Mouse (Mus musculus) liver, embryonic 11.5 days (tissue): ENCODE results near the gene Eif2a. TPM values are rescaled to one million over a fixed set of nuclear protein-coding genes. Genes with fewer than 3 reads are reported as not detected.

ENCODE experiments used
- ATAC-seq: fragments of 200-750 bp; cut with Nextera tagmentation; replicated peaks from 2 replicates; pipeline ENCODE4 v1.8.0; 2017; ENCODE audit warnings: moderate number of reproducible peaks, mild to moderate bottlenecking, moderate TSS enrichment, moderate library complexity; ENCODE audit not compliant: low FRiP score
- DNase-seq: peaks from one replicate; pipeline ENCODE4 v3.0.0-alpha.2; 2017; ENCODE audit warnings: low spot score
- H3K27ac ChIP-seq: fragments of 300-500 bp; sonication (generic); 2 replicates; pipeline ENCODE4 v1.5.1; 2014; ENCODE audit warnings: mild to moderate bottlenecking, low read depth, low read length, control low read depth
- H3K27me3 ChIP-seq: fragments of 300-500 bp; sonication (generic); replicated peaks from 2 replicates; pipeline ENCODE4 v1.6.1; 2014; ENCODE audit warnings: low read length, mixed read lengths; ENCODE audit not compliant: control insufficient read depth, insufficient read depth
- H3K36me3 ChIP-seq: fragments of 300-500 bp; sonication (generic); 2 replicates; pipeline ENCODE4 v1.6.1; 2014; ENCODE audit warnings: mild to moderate bottlenecking, low read length, moderate library complexity, mixed read lengths; ENCODE audit not compliant: control insufficient read depth, insufficient read depth
- H3K4me1 ChIP-seq: fragments of 300-500 bp; sonication (generic); replicated peaks from 2 replicates; pipeline ENCODE4 v1.6.1; 2014; ENCODE audit warnings: low read length, mixed read lengths; ENCODE audit not compliant: control insufficient read depth, insufficient read depth
- H3K4me2 ChIP-seq: fragments of 300-500 bp; sonication (generic); 2 replicates; pipeline ENCODE4 v1.6.1; 2014; ENCODE audit warnings: mild to moderate bottlenecking, control low read depth, moderate library complexity
- H3K4me3 ChIP-seq: fragments of 300-500 bp; sonication (generic); 2 replicates; pipeline ENCODE4 v1.5.1; 2014; ENCODE audit warnings: low read depth, low read length, control low read depth
- H3K9ac ChIP-seq: fragments of 300-500 bp; sonication (generic); 2 replicates; pipeline ENCODE4 v1.6.1; 2014; ENCODE audit warnings: low read depth, low read length, control low read depth
- H3K9me3 ChIP-seq: fragments of 300-500 bp; sonication (generic); 2 replicates; pipeline ENCODE4 v1.6.1; 2016; ENCODE audit warnings: low read length, inconsistent platforms, mixed read lengths; ENCODE audit not compliant: control insufficient read depth
- WGBS: fragments of 180-500 bp; shearing (Covaris S2); extraction: QIAGEN DNeasy Blood & Tissue Kit; methylation state at CpG from one replicate; pipeline ENCODE4 v1.1.7; 2014; 5-methylcytosine and 5-hydroxymethylcytosine counted together
- polyA plus RNA-seq: library from polyadenylated mRNA; unstranded; fragments of >200 nt; fragmentation: Nextera tagmentation; extraction: Ambion mirVana; gene quantifications from 2 replicates; pipeline ENCODE4 v1.2.1, GENCODE M21; 2014

The Eif2a gene
- polyA plus RNA-seq, 1 experiment from 2014 or later = 66.1 TPM

- Histone ChIP-seq H3K27ac (no peak overlapping the region), H3K9me3 (no peaks in the 10 kb centered on the region), H3K36me3 (no peaks in the 10 kb centered on the region), H3K27me3 (no peaks in the 10 kb centered on the region), H3K4me3 (no peak overlapping the region), H3K9ac (no peak overlapping the region), H3K4me2 (no peak overlapping the region), H3K4me1 (0 out of 2 replicates have a peak, but pooled peaks cover 4% of the 10 kb centered on the region)
- 71% methylated on average over 3 of the region's 3 CpGs for WGBS
- no peak for ATAC-seq
- DNase-seq = no peak
Measured at GRCm38 (mm10) chr3:58503720-58504333, 21.8 kb upstream of the Eif2a start.

DNA sequence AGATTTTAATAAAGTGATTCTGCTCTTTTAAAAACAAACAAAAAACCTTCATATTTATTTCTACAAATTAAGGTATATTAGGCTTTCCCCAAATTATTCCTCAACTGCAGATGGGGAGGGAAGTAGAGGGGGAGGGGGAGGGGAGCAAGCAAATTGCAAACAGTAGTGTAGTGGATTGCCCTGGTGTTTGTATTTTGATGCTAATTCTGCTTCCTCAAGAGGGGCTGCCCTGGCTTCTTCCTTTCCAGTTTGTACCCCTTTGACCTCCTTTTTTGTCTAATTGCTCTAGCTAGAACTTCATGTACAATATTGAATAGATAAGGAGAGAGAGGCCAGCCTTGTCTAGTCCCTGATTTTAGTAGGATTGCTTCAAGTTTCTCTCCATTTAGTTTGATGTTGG lies 20.9 kb upstream of the Eif2a start:
- H3K27ac ChIP-seq = no peak overlapping the region
- no peak for ATAC-seq
- H3K4me1 ChIP-seq = 0 out of 2 replicates have a peak, but pooled peaks cover 4% of the 10 kb centered on the region
- H3K36me3 ChIP-seq = no peaks in the 10 kb centered on the region
- H3K4me3 ChIP-seq = no peak overlapping the region
- no peaks in the 10 kb centered on the region for H3K9me3 ChIP-seq
- no peak for DNase-seq
- H3K4me2 ChIP-seq = no peak overlapping the region
- H3K9ac ChIP-seq = no peak overlapping the region
- H3K27me3 ChIP-seq = no peaks in the 10 kb centered on the region

DNA sequence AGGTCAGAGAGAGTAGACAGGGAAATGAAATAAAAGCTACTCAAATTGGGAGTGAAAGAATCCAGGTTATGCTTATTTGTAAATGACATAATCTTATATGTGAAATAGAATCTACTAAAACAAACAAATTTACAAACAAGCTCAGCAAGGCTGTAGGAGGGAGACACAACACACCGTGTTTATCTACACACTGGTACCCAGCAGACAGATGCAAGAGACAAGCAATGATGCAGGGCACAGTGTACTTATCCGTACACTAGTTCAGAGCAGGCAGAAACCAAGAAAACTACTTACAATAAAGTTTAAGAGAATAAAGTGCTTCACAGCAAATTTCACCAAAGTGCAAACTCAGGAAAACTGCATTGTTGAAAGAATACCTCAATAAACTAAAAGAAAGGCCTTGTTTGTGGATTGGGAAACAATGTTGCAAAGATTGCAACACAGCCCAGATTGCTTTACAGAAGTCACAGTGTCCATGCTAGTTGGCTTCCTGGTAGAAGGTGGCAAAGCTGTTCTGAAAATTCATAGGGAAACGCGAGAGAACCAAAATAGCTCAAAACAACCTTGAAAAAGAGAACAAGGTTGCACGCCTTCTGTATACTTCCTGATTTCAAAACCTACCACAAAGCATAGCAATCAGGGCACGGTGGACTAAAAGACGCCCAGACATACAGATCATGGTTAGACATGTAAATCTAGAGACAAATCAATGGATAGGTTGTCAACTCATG lies 17.4 kb upstream of the Eif2a start:
- H3K27me3 ChIP-seq = no peaks in the 10 kb centered on the region
- 56% methylated on average over 7 of the region's 7 CpGs for WGBS
- ATAC-seq = no peak
- H3K4me3 ChIP-seq = no peak overlapping the region
- no peaks in the 10 kb centered on the region for H3K36me3 ChIP-seq
- H3K9ac ChIP-seq = no peak overlapping the region
- no peak overlapping the region for H3K27ac ChIP-seq
- no peak overlapping the region for H3K4me2 ChIP-seq
- 0 out of 2 replicates have a peak, but pooled peaks cover 4% of the 10 kb centered on the region for H3K4me1 ChIP-seq
- no peak for DNase-seq
- H3K9me3 ChIP-seq = no peaks in the 10 kb centered on the region

- ATAC-seq (no peak), DNase-seq (no peak)
- H3K4me2 ChIP-seq = no peak overlapping the region
- H3K27ac ChIP-seq = no peak overlapping the region
- no peaks in the 10 kb centered on the region for H3K4me1 ChIP-seq
- H3K9ac ChIP-seq = no peak overlapping the region
- H3K27me3 ChIP-seq = no peaks in the 10 kb centered on the region
- H3K4me3 ChIP-seq = no peak overlapping the region
- no peaks in the 10 kb centered on the region for H3K36me3 ChIP-seq
- H3K9me3 ChIP-seq = no peaks in the 10 kb centered on the region
Measured at GRCm38 (mm10) chr3:58511581-58511980, 14.0 kb upstream of the Eif2a start.

GRCm38 (mm10) chr3:58512740-58513139 lies 12.9 kb upstream of the Eif2a start:
- no peak overlapping the region for H3K4me2 ChIP-seq
- DNase-seq (no peak), ATAC-seq (no peak)
- no peak overlapping the region for H3K9ac ChIP-seq
- no peaks in the 10 kb centered on the region for H3K9me3 ChIP-seq
- no peak overlapping the region for H3K4me3 ChIP-seq
- H3K4me1 ChIP-seq = no peaks in the 10 kb centered on the region
- H3K27ac ChIP-seq = no peak overlapping the region
- H3K36me3 ChIP-seq = no peaks in the 10 kb centered on the region
- no peaks in the 10 kb centered on the region for H3K27me3 ChIP-seq
- WGBS = 79% methylated on average over 3 of the region's 3 CpGs

DNA sequence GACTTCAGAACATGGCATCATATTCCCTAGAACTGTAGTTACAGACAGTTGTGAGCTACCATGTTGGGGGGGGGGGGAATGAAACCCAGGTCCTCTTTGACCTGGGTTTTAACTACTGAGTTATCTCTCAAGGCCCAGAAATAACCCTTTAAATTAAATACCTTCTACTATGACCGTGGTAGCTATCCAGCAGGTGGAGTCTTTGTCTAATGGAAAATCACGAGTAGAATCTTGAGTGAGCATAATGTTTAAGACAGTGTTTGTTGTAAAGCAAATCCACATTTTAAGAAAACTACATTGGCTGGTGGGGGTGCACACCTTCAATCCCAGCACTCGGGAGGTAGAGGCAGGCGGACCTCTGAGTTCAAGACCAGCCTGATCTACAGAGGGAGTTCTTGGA lies 12.1 kb upstream of the Eif2a start:
- ATAC-seq = no peak
- WGBS = 82% methylated on average over 4 of the region's 4 CpGs

DNA sequence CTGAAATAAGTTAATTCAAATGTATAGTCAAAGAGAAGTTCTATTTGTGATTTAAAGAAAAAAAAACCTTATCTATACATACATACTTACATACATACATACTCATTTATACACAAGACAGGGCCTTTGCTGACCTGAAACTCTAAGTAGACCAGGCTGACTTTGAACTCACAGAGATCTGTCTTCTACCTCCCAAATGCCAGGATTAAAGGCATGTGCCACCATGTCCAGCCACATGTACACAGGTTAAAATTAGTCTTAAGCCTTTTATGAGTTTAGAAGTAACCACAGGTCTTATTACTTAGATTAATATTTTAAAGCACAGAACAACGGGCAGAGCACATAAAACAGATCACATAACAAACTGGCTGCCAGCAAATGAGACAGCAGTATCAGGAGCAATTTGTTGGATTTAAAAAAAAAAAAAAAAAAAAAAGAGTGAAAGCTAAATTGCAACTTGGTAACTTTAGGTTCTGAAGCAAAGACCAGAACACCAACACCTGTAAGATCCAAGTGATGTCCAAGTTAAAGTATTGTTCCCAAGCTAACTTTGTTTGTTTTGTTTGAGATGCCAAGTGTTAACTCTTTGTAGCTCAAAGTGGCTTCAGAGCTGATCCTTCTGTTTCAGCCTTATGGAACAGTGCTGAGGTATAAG lies 9.5 kb upstream of the Eif2a start:
- Histone ChIP-seq H3K9me3 (no peaks in the 10 kb centered on the region), H3K36me3 (peaks cover 4% of the 10 kb centered on the region; the same call in 1 of the 2 replicates), H3K4me1 (peaks cover 3% of the 10 kb centered on the region; the same call in 1 of the 2 replicates), H3K9ac (no peak overlapping the region), H3K27me3 (no peaks in the 10 kb centered on the region), H3K4me2 (no peak overlapping the region), H3K4me3 (no peak overlapping the region), H3K27ac (no peak overlapping the region)
- DNase-seq (no peak), ATAC-seq (no peak)
- 75% methylated on average over 1 of the region's 1 CpGs for WGBS

More for the DNA sequence above, 12.1 kb upstream of the Eif2a start:
- H3K9ac ChIP-seq = no peak overlapping the region
- H3K4me3 ChIP-seq = no peak overlapping the region
- DNase-seq = no peak
- no peak overlapping the region for H3K27ac ChIP-seq
- no peaks in the 10 kb centered on the region for H3K27me3 ChIP-seq
- H3K4me1 ChIP-seq = no peaks in the 10 kb centered on the region
- no peaks in the 10 kb centered on the region for H3K36me3 ChIP-seq
- no peaks in the 10 kb centered on the region for H3K9me3 ChIP-seq
- H3K4me2 ChIP-seq = no peak overlapping the region

- peaks cover 7% of the 10 kb centered on the region; the same call in 1 of the 2 replicates for H3K36me3 ChIP-seq
- H3K4me1 ChIP-seq = peaks cover 3% of the 10 kb centered on the region; the same call in 1 of the 2 replicates
- no peak overlapping the region for H3K4me3 ChIP-seq
- DNase-seq = no peak
- no peaks in the 10 kb centered on the region for H3K27me3 ChIP-seq
- 43% methylated on average over 7 of the region's 7 CpGs for WGBS
- H3K27ac ChIP-seq = no peak overlapping the region
- no peaks in the 10 kb centered on the region for H3K9me3 ChIP-seq
- H3K9ac ChIP-seq = no peak overlapping the region
- ATAC-seq = no peak
- no peak overlapping the region for H3K4me2 ChIP-seq
Measured at GRCm38 (mm10) chr3:58516602-58516976, 9.0 kb upstream of the Eif2a start.
